Mouse (Mus musculus) heart, adult 11 months (tissue): Measurements from ENCODE around the gene Slamf8.

Source experiments
- DNase-seq: peaks from one replicate; pipeline ENCODE4 v3.0.0; 2022

The Slamf8 gene

DNA sequence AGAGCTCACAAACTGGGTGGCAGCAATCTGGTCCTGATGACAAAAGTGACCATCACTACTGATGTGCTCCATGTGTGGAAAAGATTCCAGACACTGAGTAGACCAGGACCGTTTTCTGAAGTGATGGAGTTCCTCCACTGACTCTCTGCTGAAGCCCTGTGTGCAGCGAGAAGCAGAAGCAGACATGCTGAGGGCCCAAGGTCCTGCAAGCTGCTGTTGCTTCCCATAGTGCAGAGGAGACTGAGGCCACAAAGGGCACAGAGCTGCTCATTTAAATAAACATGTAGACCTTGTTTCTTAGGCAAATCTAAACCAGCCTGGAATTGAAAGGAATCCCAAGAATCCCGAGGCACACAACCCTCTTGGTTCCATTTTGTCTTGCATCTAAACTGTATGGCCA lies 3.0 kb upstream of the Slamf8 start:
- peak; percentile 78 for DNase-seq

GRCm38 (mm10) chr1:172585612-172586567 lies 4.5 kb downstream of the Slamf8 start:
- DNase-seq = peak; percentile 60

GRCm38 (mm10) chr1:172585026-172585425 lies 5.3 kb downstream of the Slamf8 start:
- peak; percentile 68 for DNase-seq

DNA sequence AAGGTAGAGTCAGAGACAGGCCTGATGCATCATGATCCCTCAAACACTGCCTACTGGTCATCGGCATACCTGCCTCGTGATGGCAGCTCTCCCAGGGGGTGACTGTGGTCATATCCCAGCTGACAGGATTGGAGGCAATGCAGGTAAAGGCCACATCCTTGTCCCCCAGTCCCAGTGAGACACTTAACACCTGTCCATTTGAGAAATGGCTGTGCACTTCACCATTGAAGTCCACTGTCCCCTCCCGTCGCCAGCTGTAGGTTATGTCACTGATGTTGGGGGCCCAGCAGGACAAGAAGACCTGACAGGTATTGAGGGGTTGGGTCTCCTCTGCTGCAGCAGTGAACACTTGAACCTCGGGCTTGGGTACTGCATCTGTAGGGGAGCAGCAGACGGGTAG lies 6.1 kb downstream of the Slamf8 start:
- DNase-seq = peak; percentile 77

DNA sequence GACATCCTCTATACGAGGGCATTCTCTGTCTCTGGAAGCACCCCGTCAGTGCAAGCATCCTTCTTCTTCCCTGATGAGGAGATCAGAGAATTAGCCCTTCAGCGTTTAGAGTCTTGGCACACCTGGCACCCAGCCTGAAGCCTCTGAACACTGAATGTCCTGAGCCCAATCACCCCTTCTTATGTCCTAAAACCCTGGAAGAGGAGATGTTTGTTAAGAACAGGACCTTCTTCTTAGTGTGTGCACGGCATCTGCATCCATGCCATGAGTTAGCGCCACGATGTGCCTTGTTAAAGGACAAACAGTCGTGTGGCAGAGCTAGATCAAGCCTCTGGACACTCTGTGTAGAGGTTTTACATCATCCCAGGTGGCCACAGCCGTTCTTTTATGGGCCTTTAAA lies 7.9 kb downstream of the Slamf8 start:
- DNase-seq = peak; percentile 76

DNA sequence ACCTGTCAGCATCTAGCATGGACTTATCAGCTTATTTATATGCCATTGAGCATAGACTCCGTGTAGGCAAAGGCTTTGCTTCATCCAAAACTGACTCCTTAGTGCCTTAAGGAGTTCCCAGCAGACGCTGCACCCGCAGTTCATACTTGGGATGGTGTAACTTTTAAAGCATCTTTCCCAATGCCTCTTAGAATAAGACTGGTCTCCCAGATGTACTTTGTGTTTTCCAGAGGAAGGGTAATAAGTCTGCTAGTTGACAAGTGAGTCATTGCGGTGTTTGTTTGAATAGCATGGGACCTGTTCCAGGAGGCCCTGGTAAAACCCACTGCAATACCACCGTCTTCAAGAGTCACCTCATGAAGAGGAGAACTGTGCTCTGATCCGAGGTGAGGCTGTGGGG lies 10.3 kb downstream of the Slamf8 start:
- DNase-seq = no peak

GRCm38 (mm10) chr1:172567758-172568157 lies 22.6 kb downstream of the Slamf8 start:
- DNase-seq = no peak

DNA sequence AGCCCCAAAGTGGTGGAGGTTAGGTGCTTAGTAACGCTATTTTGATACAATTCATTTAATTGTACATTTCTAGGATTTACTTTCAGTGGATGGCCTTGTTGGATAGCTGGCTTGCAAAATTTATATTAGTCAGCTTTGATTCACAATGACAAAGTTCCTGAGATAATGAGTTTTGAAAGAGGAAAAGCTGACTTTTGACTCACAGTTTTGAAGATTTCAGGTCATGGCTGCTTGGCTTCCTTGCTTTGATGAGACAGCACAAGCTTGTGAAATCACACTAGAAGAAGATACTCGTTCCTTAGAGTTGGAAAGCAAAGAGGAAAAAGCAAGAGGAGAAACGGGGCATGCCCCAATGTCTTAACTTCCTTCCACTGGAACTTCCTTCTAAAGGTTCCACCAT lies 24.2 kb downstream of the Slamf8 start:
- no peak for DNase-seq

GRCm38 (mm10) chr1:172563465-172563828 lies 26.9 kb downstream of the Slamf8 start:
- no peak for DNase-seq

DNA sequence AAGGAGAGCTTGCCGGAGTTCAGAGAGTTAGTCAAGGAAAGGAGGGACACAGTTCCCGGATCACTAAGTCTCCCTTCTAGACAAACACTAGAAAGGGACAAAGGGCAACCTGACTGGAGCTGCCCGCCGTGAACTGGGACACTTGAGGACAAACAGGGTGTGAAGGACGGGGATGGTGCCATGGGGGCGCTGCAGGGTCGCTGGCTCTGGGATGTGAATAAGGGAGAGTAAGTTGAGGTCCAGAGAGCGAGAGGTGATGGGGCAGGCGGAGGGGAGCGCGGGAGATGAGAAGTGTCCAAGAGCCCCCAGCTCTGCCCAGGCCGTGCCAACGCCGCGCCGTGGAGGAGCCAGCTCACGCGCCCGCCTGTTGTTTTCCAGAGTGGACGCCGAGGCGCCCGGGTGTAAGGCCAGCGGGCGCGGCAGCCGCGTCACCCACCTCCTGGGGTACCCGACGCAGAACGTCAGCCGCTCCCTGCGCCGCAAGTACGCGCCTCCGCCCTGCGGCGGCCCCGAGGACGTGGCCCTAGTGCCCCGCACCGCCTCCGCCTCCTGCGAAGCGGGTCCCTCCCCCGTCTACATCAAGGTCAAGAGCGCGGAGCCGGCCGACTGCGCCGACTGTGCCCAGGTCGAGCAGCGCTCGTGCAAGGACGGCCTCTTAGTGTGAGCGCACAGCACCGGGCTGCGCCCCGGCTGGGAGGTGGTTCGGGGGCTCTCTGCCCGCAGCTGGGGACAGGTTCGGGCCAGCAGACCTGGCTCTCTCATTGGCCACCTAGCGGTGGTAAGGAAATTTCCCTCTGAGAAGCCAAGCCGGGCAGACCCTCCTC lies 27.5 kb downstream of the Slamf8 start:
- DNase-seq = peak; percentile 98

DNA sequence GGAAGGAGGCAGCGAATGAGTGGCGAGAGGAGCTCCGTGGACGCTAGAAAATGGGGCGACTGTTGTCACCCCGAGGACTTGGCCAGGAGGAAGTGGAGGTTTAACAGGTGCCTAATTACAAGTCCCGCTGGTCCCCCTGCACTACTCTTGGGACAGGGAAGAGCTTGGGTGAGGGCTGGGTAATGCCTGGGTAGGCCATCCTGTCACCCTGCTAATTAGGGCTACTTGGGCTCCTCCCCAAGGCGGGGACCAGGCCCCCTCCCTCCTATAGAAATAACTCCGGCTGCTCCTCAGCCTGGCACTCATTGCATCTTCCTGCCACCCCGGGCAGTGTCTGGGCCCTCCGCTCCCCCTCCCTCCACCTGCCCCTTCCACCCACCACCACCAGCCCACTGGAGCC lies 34.7 kb downstream of the Slamf8 start, which contains the start of gene Vsig8:
Gene Vsig8 (plus strand): TSS at position 301 of the 400 bp plus-strand sequence.
- DNase-seq = no peak

DNA sequence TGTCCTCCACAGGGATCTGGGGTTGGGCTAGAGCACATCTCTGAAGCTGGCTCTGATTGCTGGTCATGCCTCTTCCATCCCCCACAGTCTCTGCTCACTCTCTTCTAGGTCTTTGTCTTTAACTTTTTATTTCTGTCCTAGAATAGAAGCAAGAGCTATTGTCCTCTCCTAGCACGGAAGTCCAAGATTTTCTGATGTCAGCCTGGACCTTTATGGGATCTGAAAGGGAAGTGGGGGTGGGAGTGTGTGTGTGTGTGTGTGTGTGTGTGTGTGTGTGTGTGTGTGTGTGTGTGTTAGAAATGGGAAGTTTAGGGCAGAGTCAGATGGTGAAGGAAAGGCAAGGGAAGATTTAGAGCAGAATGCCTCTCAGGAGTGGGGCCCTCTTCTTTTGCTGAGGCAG lies 37.7 kb downstream of the Slamf8 start:
- no peak for DNase-seq

DNA sequence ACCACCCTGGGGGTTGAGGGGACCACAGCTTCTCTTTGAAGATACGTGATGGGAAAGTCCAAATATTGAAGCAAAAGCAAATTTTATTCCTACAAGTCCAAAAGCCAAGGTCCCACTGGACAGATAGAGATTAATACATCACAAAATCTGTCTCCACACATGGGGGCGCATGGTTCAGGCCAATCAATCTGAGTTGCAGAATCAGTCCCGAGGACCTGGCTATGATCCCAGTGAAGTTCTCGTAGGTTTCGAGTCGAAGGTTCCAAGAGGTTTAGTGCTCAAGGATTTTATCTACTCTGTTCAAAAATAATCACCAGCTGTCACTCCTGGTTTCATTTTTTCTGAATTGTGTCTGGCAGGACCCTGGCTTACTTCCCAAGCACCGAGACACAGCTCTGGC lies 39.4 kb downstream of the Slamf8 start:
- no peak for DNase-seq

GRCm38 (mm10) chr1:172550551-172550951 lies 39.8 kb downstream of the Slamf8 start:
- DNase-seq = peak; percentile 98

- no peak for DNase-seq
Observed at GRCm38 (mm10) chr1:172549717-172550116, 40.7 kb downstream of the Slamf8 start.

GRCm38 (mm10) chr1:172549314-172549713 lies 41.1 kb downstream of the Slamf8 start:
- no peak for DNase-seq

DNA sequence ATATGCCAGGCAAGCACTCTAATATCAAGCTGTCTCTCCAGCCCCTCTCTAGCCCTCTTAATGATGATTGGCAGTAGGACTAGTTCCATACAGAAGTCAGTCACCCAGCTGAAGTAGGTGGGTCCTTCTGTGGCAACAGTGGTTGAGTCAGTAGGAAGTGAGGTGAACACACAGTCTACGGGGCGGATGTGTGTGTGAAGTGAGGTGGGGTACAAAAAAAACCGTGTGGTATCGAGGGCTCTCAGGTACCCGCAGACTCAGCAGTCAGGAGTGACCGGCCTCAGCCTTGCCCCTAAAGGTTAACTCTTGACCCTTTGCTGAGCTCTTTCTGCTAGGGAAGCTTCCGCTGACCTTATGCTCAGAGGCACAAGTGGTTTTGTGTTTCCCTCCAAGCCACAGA lies 41.9 kb downstream of the Slamf8 start:
- DNase-seq = no peak

DNA sequence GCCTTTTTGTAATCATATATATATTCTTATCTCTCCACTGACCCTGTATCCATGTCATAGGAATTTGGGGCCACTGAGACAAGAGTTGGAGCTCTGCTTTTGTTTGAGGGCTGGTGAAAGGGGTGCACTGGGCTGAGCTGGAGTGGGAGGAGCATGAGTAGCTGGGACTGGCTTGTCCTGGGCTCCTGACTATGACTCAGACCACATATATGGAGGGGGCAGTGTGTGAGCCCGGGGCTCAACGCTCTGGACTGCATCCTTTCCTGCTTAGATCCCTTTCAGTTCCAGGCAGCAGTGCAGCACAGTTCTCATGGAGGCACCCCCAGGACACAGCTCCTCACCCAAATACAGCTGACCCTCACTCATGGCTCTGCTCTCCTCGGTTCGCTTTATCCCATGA lies 44.3 kb downstream of the Slamf8 start:
- DNase-seq = no peak

DNA sequence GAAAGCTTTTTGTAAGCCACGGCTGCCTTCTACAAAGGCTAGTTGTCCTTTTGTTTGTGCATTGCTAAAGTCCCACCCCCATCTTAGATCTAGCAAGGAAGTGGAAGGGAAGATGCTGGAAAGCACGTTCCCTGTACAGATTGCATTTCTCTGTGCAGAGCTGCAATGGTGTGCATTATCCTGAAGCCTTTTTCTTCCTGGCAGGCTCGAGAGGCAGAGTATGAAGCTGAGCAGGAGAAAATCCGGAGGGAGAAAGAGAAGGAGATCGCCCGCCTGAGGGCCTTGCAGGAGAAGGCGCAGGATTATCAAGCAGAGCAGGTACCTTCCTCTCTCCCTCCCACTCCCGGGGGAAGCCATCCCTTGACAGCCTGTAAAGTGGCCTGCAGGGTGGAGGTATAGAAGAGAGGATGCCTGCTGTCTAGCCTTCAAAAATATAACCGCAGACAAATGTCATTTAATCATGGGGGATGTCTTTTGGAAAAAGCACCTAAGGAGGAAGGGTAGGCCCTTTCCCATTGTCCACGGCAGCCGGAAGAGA lies 50.0 kb downstream of the Slamf8 start:
- no peak for DNase-seq

- no peak for DNase-seq
Observed at GRCm38 (mm10) chr1:172539827-172540226, 50.5 kb downstream of the Slamf8 start.

DNA sequence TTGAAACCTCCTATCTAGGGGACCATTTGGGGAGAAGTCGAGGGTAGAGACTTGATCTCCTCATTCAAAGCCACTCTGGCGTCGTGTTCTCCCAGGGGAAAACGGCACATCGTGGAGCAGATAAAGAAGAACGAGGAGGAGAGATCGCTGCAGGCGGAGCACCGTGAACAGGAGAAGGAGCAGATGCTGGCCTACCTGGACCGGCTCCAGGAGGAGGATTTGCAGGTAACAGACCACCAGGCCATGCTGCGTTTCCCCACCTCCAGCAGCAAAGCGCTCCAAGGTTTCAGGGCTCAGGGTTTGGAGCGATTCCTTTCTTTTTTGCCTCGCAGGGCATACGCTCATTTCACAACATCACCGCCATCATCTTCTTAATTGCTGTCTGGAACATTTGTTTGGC lies 55.3 kb downstream of the Slamf8 start:
- no peak for DNase-seq

- DNase-seq = peak; percentile 96
Observed at GRCm38 (mm10) chr1:172532551-172532950, 57.8 kb downstream of the Slamf8 start.
